Mouse (Mus musculus): ENCODE results near the gene Fbln1. TPM values are rescaled to one million over a fixed set of nuclear protein-coding genes. Genes with fewer than 3 reads are reported as not detected.

The Fbln1 gene
- polyA plus RNA-seq, 1 experiment, result not detected

DNA sequence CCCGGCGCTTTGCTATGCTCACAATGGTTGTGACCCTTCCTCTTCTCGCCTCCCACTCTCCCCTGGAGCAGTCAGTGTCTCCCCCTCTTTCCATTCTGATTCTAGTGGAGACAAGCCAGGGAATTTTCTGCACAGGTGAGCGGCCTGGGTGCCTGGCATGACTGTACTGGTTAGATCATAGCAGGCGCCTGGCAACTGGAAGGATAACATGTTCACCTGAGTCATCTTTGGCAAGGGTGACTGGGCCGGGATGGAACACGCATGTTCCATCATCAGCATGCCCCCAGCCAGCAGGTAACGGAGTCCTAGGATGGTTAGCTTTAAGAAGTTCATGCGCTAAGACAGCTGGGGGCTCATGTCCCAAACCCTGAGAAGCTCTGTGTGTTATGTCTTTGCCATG lies 93.2 kb downstream of the Fbln1 start:
- Histone ChIP-seq H3K27me3 (replicated peaks) (peaks cover 54% of the 10 kb centered on the region), H3K4me1 (no peaks in the 10 kb centered on the region), H3K36me3 (replicated peaks; ENCODE audit: low read length) (no peaks in the 10 kb centered on the region), H3K9me3 (peaks cover 16% of the 10 kb centered on the region), H3K4me3 (replicated peaks) (no peak overlapping the region)
- TF ChIP-seq FLI1 (IDR thresholded peaks at IDR 0.05; ENCODE audit: low read length), result no peak
- TF ChIP-seq GATA1 (IDR thresholded peaks at IDR 0.05; ENCODE audit: borderline replicate concordance, low read length), result no peak

DNA sequence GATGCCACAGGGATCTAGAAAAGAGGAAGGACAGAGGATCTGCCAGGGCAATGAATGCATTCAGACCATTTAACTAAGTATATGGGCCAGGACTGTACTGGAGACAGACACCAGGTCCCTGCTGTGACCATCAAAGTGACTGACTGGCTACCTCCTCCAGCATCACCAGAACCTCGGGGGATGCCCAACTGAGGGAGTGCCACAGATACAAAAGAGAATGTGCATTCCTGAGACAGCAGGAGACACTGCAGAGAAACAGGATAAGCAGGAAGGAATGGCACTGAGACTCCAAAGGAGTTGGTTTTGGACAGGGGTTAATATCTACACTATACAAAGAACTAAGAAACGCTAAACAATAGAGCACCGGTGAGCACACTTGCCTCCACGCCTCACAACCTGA lies 97.5 kb downstream of the Fbln1 start:
- Histone ChIP-seq H3K36me3 (replicated peaks; ENCODE audit: low read length) (no peaks in the 10 kb centered on the region), H3K27me3 (replicated peaks) (peaks cover 40% of the 10 kb centered on the region), H3K4me3 (replicated peaks) (no peak overlapping the region), H3K9me3 (peaks cover 47% of the 10 kb centered on the region), H3K4me1 (peaks cover 4% of the 10 kb centered on the region; the same call in 1 of the 2 replicates)
- no peak for TF ChIP-seq FLI1 (IDR thresholded peaks at IDR 0.05; ENCODE audit: low read length)
- no peak for TF ChIP-seq GATA1 (IDR thresholded peaks at IDR 0.05; ENCODE audit: borderline replicate concordance, low read length)

DNA sequence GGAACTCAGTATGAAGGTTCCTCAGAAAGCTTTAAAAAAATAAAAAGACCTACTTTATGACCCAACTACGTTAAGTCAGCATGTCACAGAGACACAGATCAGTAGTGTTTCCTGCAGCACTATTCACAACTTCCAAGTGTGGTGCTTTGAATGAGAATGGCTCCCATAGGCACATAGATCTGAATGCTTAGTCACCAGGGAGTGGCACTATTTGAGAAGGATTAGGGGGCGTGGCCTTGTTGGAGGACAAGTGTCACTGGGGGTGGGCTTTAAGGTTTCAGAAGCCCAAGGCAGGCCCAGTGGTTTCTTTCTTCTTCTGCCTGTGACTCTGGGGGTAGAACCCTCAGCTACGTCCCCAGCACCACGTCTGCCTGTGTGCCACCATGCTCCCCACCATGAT lies 98.2 kb downstream of the Fbln1 start:
- no peak overlapping the region for H3K4me3 ChIP-seq (replicated peaks)
- H3K9me3 ChIP-seq, result peaks cover 47% of the 10 kb centered on the region
- H3K36me3 ChIP-seq (replicated peaks; ENCODE audit: low read length), result no peaks in the 10 kb centered on the region
- peaks cover 4% of the 10 kb centered on the region; the same call in 1 of the 2 replicates for H3K4me1 ChIP-seq
- no peak for TF ChIP-seq GATA1 (IDR thresholded peaks at IDR 0.05; ENCODE audit: borderline replicate concordance, low read length)
- no peak for TF ChIP-seq FLI1 (IDR thresholded peaks at IDR 0.05; ENCODE audit: low read length)
- H3K27me3 ChIP-seq (replicated peaks), result peaks cover 33% of the 10 kb centered on the region

DNA sequence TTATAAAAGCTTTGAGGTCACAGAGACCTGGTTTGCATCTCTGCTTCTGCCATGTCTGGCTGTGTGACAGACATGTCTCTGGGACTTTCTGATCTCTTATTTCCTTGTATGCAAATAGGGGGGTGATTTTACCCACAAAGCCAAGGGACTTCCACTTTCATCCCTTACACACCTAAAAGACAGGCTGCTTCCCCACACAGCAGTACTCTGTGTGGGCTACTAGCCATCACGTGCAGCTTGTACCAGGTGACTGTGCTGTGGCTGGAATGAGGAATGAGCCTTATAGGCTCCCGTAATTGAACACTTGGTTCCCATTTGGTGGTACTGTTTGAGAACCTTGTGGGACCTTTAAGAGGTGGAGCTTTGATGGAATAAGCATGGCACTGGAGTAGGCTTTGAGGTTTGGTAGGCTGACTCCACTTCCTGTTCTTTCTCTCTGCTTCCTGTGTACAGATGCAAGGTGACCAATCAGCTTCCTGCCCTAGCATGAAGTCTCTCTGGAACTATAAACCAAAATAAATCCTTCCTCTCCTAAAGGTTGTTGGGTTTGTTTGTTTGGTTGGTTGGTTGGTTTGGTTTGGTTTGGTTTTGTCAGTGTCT lies 101.4 kb downstream of the Fbln1 start:
- no peak overlapping the region for H3K4me3 ChIP-seq (replicated peaks)
- peaks cover 44% of the 10 kb centered on the region for H3K9me3 ChIP-seq
- peaks cover 46% of the 10 kb centered on the region for H3K27me3 ChIP-seq (replicated peaks)
- H3K36me3 ChIP-seq (replicated peaks; ENCODE audit: low read length), result no peaks in the 10 kb centered on the region
- peaks cover 9% of the 10 kb centered on the region for H3K4me1 ChIP-seq
- TF ChIP-seq FLI1 (IDR thresholded peaks at IDR 0.05; ENCODE audit: low read length) (no peak), GATA1 (IDR thresholded peaks at IDR 0.05; ENCODE audit: borderline replicate concordance, low read length) (no peak)

DNA sequence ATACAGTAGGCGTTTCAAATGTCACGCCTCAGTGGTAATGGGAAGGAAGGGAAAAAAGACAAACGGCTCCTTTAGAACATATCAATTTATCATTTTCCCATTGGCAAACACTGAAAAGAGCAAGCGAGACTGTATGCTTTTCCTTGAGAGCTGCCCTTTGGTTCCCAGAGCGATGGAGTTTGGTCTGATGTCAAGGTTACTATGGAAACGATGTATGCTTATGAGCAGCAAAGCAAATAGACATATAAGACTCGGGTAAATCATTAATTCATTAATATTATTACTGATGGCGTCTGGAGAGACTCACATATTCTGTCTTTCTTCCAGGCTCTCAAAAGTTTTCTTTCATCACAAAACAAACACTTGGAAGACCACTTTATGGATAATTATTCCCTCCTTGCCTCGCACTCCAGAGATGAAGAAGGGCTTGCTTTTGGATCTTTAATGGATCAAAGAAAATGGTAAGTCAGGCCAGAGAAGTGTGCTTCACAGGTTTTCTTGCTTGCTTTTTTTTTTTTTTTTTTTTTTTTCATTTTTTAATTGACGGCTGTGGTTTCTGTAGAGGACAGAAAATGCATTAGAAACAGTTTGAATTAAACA lies 105.4 kb downstream of the Fbln1 start:
- peaks cover 19% of the 10 kb centered on the region for H3K9me3 ChIP-seq
- no peak for TF ChIP-seq FLI1 (IDR thresholded peaks at IDR 0.05; ENCODE audit: low read length)
- peaks cover 9% of the 10 kb centered on the region for H3K4me1 ChIP-seq
- no peak overlapping the region for H3K4me3 ChIP-seq (replicated peaks)
- H3K36me3 ChIP-seq (replicated peaks; ENCODE audit: low read length), result no peaks in the 10 kb centered on the region
- H3K27me3 ChIP-seq (replicated peaks), result peaks cover 57% of the 10 kb centered on the region

DNA sequence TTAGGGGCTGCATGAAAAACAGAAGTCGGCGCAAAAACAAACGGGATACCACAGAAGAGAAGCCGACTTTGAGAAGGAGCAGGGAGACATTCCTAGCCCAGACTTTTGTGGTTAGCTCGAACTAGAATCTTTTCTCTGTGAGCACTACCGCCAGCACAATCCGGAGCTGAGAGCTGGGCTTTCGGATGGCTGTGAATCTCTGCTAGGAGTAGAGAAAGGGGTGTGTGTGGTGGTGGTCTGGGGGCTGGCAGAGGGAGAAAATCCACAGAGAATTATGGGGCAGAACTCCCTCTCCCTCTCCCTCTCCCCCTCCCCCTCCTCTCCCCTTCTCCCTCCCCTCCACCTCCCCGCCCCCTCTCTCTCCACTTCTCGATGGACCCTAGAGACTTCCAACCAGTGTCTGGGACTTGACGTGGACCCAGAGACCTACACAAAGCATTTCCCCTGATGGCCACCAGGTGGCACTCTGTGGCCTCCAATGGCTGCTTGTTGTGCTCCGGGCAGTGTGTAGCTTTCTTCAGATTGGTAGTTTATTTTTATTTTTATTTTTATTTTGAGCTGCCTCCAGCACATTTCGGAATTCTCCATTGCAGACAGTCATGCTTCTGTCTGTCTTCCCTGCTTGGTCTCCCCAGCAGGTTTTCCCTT lies 109.8 kb downstream of the Fbln1 start:
- Histone ChIP-seq H3K9me3 (no peaks in the 10 kb centered on the region), H3K4me1 (no peaks in the 10 kb centered on the region), H3K4me3 (replicated peaks) (no peak overlapping the region), H3K27me3 (replicated peaks) (peaks cover 71% of the 10 kb centered on the region), H3K36me3 (replicated peaks; ENCODE audit: low read length) (no peaks in the 10 kb centered on the region)
- no peak for TF ChIP-seq FLI1 (IDR thresholded peaks at IDR 0.05; ENCODE audit: low read length)
- TF ChIP-seq GATA1 (IDR thresholded peaks at IDR 0.05; ENCODE audit: borderline replicate concordance, low read length), result no peak

DNA sequence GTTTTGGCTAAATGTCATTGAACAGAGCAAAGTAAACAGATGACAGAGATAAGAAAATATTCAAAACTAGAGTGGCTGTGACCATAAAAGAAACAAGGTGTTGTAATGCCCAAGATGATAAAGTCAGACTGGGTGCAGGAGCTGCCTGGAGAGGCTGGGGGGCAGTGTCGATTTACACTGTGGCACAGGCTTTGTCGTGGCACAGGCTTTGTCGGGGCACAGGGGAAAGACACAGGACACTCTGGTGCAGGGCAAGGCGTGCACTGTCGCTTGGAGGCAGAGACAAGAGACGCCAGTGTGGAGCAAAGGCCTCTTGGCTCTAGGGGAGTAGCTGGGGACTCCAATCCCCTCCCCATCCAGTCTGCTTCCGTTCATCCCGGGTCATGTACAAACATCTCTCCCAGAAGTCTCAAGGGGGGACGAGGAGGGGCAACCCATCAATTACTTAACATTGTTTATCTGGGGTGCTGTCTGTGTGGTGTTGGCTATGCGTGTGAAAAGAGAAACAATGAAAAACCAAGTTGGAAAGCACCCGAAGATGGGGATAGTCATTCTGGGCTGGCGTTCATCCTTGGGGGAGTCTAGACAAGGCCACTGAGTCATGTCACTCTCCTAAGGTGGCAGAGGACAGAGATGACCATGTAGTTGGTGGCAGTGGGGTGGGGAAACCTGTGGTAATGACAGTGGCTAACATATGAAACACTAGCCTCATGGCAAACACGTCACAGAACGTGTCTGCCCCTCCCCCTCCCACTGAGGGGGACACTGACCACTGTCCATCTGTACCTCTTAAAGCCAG lies 110.8 kb downstream of the Fbln1 start:
- peaks cover 75% of the 10 kb centered on the region for H3K27me3 ChIP-seq (replicated peaks)
- H3K9me3 ChIP-seq, result no peaks in the 10 kb centered on the region
- no peaks in the 10 kb centered on the region; the same call in 1 of the 2 replicates for H3K4me1 ChIP-seq
- H3K4me3 ChIP-seq (replicated peaks), result no peak overlapping the region
- TF ChIP-seq GATA1 (IDR thresholded peaks at IDR 0.05; ENCODE audit: borderline replicate concordance, low read length) (no peak), FLI1 (IDR thresholded peaks at IDR 0.05; ENCODE audit: low read length) (no peak)
- no peaks in the 10 kb centered on the region for H3K36me3 ChIP-seq (replicated peaks; ENCODE audit: low read length)

DNA sequence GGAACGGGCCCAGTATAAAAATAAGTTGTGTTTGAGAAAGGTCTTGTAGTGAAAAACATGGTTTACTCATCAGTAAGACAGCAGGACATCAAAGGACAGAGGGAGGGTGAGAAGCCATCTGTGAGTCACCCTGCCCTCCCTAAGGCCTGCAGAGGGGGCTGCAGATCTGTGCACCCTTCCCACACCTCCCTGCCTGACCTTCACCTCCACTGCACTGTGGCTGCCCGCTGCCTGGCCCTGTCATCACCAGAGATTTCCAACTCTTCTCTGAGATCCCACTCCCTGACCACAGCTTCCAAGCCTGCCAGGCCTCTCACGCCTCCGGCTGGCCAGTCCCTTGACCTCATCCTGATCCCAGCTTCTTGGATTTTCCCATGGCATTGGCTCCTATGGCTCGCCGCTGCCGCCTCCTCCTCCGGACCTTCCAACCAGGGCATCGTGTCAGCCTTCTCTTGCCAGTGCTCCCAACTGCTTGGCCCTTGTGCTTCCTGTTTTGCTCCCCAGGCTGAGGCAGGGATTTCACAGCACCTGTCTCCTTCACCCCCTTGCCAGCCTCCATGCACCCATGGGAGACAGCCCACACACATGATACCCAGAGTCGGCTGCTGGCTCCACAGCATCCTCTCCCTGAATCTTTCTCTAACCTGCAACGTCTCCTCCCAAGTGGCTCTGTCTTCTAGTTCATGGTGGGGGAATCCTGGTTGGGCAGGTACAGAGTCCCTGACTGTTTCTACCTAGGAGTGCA lies 114.3 kb downstream of the Fbln1 start:
- no peaks in the 10 kb centered on the region; the same call in 1 of the 2 replicates for H3K4me1 ChIP-seq
- peaks cover 3% of the 10 kb centered on the region; the same call in 1 of the 2 replicates for H3K9me3 ChIP-seq
- no peaks in the 10 kb centered on the region for H3K36me3 ChIP-seq (replicated peaks; ENCODE audit: low read length)
- no peak for TF ChIP-seq FLI1 (IDR thresholded peaks at IDR 0.05; ENCODE audit: low read length)
- no peak for TF ChIP-seq GATA1 (IDR thresholded peaks at IDR 0.05; ENCODE audit: borderline replicate concordance, low read length)
- peaks cover 53% of the 10 kb centered on the region for H3K27me3 ChIP-seq (replicated peaks)
- no peak overlapping the region for H3K4me3 ChIP-seq (replicated peaks)

DNA sequence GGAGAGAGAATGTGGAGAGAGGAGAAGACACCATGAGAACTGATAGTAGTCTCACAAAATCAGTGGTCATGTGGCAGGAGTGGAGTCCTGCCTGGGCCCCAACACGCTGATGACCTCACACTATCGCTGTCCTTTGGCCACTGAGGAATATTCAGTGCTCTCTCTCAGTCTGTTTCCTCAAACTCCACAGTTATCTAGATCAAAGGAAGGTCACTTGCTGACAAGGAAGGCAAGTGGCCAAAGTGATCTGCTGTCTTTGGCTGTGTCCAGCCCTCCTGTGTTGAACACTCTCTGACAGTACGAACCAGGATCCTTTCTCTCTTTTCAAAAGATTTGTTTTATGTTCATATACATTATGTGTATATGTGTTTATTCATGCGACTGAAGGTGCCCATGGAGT lies 117.5 kb downstream of the Fbln1 start:
- no peak overlapping the region for H3K4me3 ChIP-seq (replicated peaks)
- H3K27me3 ChIP-seq (replicated peaks), result peaks cover 36% of the 10 kb centered on the region
- TF ChIP-seq FLI1 (IDR thresholded peaks at IDR 0.05; ENCODE audit: low read length) (no peak), GATA1 (IDR thresholded peaks at IDR 0.05; ENCODE audit: borderline replicate concordance, low read length) (no peak)
- peaks cover 3% of the 10 kb centered on the region; the same call in 1 of the 2 replicates for H3K9me3 ChIP-seq
- H3K4me1 ChIP-seq, result peaks cover 11% of the 10 kb centered on the region
- no peaks in the 10 kb centered on the region for H3K36me3 ChIP-seq (replicated peaks; ENCODE audit: low read length)
